Mouse (Mus musculus) forebrain, embryonic 16.5 days (tissue): ENCODE results near the gene Hspb9. TPM values are rescaled to one million over a fixed set of nuclear protein-coding genes. Genes with fewer than 3 reads are reported as not detected.

Experiments used
- ATAC-seq: fragments of 200-750 bp; cut with Nextera tagmentation; 2 replicates; pipeline ENCODE4 v1.8.0; 2017; ENCODE audit warnings: mild to moderate bottlenecking, moderate library complexity
- H3K27ac ChIP-seq: fragments of 300-500 bp; sonication (generic); 2 replicates; pipeline ENCODE4 v1.5.1; 2014; ENCODE audit warnings: low read length, control low read depth
- H3K27me3 ChIP-seq: fragments of 300-500 bp; sonication (generic); replicated peaks from 2 replicates; pipeline ENCODE4 v1.6.1; 2014; ENCODE audit warnings: low read length; ENCODE audit not compliant: control insufficient read depth, insufficient read depth
- H3K36me3 ChIP-seq: fragments of 300-500 bp; sonication (generic); 2 replicates; pipeline ENCODE4 v1.6.1; 2014; ENCODE audit not compliant: control insufficient read depth, insufficient read depth
- H3K4me1 ChIP-seq: fragments of 300-500 bp; sonication (generic); replicated peaks from 2 replicates; pipeline ENCODE4 v1.6.1; 2014; ENCODE audit warnings: low read length; ENCODE audit not compliant: control insufficient read depth, insufficient read depth
- H3K4me2 ChIP-seq: fragments of 300-500 bp; sonication (generic); 2 replicates; pipeline ENCODE4 v1.6.1; 2014; ENCODE audit warnings: mild to moderate bottlenecking, low read length, control low read depth
- H3K4me3 ChIP-seq: fragments of 300-500 bp; sonication (generic); replicated peaks from 2 replicates; pipeline ENCODE4 v1.5.1; 2014; ENCODE audit warnings: mild to moderate bottlenecking, low read length, control low read depth
- H3K9ac ChIP-seq: fragments of 300-500 bp; sonication (generic); replicated peaks from 2 replicates; pipeline ENCODE4 v1.6.1; 2014; ENCODE audit warnings: low read depth, low read length, control low read depth
- H3K9me3 ChIP-seq: fragments of 300-500 bp; sonication (generic); 2 replicates; pipeline ENCODE4 v1.6.1; 2016; ENCODE audit warnings: low read length; ENCODE audit not compliant: control insufficient read depth
- whole genome bisulfite sequencing: fragments of 180-500 bp; shearing (Covaris S2); extraction: QIAGEN DNeasy Blood & Tissue Kit; methylation state at CpG from one replicate; pipeline ENCODE4 v1.1.7; 2014; 5-methylcytosine and 5-hydroxymethylcytosine counted together
- polyA plus RNA-seq: library from polyadenylated mRNA; unstranded; fragments of >200 nt; fragmentation: Nextera tagmentation; extraction: Ambion mirVana; gene quantifications from 2 replicates; pipeline ENCODE4 v1.2.1, GENCODE M21; 2015

The Hspb9 gene
- polyA plus RNA-seq, 1 experiment from 2014 or later, result not detected

DNA sequence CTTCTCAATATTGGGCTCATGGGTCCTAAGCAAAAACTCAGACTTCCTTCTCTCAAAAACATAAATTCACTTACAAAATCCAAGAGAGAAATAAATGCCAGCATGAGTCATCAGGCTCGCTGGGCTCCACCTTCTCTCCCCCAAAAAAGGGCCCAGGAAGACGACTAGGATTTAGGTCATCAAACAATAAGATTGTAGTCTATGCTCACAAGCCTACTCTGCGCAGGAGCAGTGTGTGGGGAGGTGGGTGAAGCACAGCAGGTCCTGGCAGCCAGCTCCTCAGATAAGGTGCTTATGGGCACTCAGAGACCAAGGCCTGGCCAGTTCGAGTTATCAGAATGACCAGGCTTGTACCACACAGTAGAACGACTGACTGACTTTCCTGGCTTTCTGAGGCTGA, 6.7 kb downstream of the Hspb9 start:
- no peak overlapping the region; the same call in 1 of the 2 replicates for H3K27ac ChIP-seq
- peaks cover 22% of the 10 kb centered on the region for H3K36me3 ChIP-seq
- no peaks in the 10 kb centered on the region for H3K27me3 ChIP-seq
- no peaks in the 10 kb centered on the region for H3K9me3 ChIP-seq
- H3K9ac ChIP-seq, result no peak overlapping the region
- H3K4me3 ChIP-seq, result no peak overlapping the region
- no peak overlapping the region for H3K4me2 ChIP-seq
- 75% methylated on average over 5 of the region's 5 CpGs for WGBS
- H3K4me1 ChIP-seq, result peaks cover 6% of the 10 kb centered on the region; the same call in 1 of the 2 replicates
- ATAC-seq, result no peak

DNA sequence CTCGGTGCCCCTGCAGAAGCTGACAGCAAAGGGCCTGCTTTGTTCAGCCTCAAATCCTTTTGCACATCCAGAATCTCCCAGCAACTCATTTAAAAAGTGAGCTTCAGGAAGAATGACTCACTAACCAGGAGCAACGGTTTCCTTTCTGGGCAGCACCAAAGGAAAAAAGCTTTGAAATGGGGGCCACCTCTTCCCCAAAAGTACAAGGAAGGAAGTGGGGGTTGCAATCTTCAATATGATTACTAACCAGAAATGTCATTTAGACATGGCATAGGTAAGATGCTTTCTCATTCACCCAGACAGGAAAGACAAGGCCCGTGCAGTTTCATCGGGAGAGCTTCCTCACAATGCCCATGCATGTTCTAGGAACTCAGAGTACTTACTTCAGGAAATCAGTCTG, 7.6 kb downstream of the Hspb9 start:
- WGBS, result 37% methylated on average over 4 of the region's 4 CpGs
- Histone ChIP-seq H3K36me3 (peaks cover 20% of the 10 kb centered on the region), H3K4me1 (peaks cover 6% of the 10 kb centered on the region; the same call in 1 of the 2 replicates), H3K9me3 (no peaks in the 10 kb centered on the region), H3K27me3 (no peaks in the 10 kb centered on the region), H3K4me3 (no peak overlapping the region), H3K9ac (no peak overlapping the region), H3K27ac (no peak overlapping the region), H3K4me2 (no peak overlapping the region)
- ATAC-seq, result no peak

GRCm38 (mm10) chr11:100721776-100722492, 8.3 kb downstream of the Hspb9 start:
- 64% methylated on average over 8 of the region's 8 CpGs for WGBS
- Histone ChIP-seq H3K9me3 (no peaks in the 10 kb centered on the region), H3K9ac (no peak overlapping the region), H3K4me1 (peaks cover 6% of the 10 kb centered on the region; the same call in 1 of the 2 replicates), H3K4me2 (no peak overlapping the region), H3K27me3 (no peaks in the 10 kb centered on the region), H3K4me3 (no peak overlapping the region), H3K27ac (0 out of 2 replicates have a peak overlapping the region, but pooled peaks have one; percentile 14), H3K36me3 (peaks cover 15% of the 10 kb centered on the region)
- no peak for ATAC-seq

DNA sequence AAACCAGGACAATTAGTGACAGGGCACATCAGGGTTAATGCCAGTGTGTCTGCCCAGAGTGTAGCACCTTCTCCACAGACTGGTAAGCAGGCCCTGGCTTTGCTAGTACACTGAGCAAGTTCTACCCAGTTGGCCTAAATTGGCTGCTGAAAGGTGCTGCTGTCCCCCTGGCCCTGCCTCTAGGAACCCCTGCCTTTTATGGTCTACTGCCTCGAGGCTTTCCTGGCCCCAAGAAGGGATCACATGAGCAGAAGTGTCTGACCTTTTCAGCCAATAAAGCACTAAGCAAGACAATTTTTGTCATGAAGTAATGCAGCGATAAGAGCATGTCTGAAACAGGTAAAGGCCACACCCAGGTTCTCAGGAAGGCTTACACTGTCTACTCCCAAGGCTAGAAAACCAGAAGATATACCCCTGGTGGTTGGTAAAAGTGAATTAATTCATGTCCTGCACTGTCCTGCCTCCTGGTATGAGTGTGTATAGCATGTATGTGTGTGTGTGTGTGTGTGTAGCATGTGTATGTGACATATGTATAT, 8.9 kb downstream of the Hspb9 start:
- no peaks in the 10 kb centered on the region for H3K9me3 ChIP-seq
- H3K27ac ChIP-seq, result no peak overlapping the region
- WGBS, result 60% methylated on average over 2 of the region's 2 CpGs
- peaks cover 10% of the 10 kb centered on the region for H3K36me3 ChIP-seq
- no peaks in the 10 kb centered on the region for H3K27me3 ChIP-seq
- H3K4me1 ChIP-seq, result peaks cover 6% of the 10 kb centered on the region; the same call in 1 of the 2 replicates
- no peak for ATAC-seq
- H3K9ac ChIP-seq, result no peak overlapping the region
- H3K4me2 ChIP-seq, result no peak overlapping the region
- H3K4me3 ChIP-seq, result no peak overlapping the region

DNA sequence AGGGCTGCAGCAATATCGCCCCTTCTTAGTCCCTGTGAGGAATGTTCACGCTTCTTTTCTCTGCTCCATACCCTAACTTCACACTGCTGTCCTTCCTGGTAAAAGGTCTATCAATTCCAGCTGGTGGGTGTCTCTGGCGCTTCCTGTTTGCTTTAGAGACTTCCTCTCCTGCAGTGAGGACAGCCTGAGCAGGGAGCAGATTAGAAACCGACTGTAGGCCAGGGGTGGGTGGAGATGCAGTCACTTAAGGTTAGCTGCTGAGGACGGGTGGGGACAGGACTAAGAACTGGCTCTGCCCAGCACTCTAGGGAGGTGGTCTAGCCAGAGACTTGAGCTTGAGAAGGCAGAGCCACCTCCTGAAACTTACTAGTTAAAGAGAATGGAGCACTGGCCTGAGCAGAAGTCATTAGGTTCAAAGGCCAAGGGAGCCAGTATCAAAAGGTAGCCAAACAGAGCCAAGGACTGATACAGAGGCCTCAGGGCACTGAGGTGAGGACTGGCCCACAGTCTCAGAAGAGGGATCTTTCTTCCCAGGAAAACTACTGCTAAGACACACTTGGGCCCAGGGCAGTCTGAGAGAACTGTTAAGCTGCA, 11.4 kb downstream of the Hspb9 start:
- Histone ChIP-seq H3K9ac (no peak overlapping the region), H3K27me3 (no peaks in the 10 kb centered on the region), H3K4me3 (no peak overlapping the region), H3K4me1 (peaks cover 6% of the 10 kb centered on the region; the same call in 1 of the 2 replicates), H3K36me3 (no peaks in the 10 kb centered on the region), H3K9me3 (no peaks in the 10 kb centered on the region), H3K27ac (no peak overlapping the region), H3K4me2 (no peak overlapping the region)
- WGBS, result 63% methylated on average over 5 of the region's 5 CpGs
- ATAC-seq, result no peak

DNA sequence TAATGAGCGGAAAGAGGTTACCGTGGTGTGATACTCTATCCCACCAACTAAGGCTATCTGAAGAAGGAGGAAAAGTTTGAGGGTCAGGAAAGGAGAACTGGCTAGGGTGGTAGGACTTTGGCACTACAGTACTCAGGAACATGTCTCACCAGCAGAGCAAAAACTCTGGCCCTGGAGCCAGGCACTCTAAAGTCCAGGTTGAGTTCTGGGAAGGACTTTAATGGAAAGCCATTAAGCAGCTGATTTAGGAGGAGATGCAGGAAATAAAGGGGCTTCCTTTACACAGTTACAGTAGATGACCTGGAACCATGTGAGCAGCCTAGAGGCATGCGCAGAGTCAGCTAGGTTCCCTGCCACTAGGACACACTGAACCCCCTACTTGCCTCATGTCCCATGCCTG, 13.6 kb downstream of the Hspb9 start:
- Histone ChIP-seq H3K9me3 (no peaks in the 10 kb centered on the region), H3K27ac (no peak overlapping the region), H3K4me1 (0 out of 2 replicates have a peak, but pooled peaks cover 1% of the 10 kb centered on the region), H3K9ac (no peak overlapping the region), H3K27me3 (no peaks in the 10 kb centered on the region), H3K4me3 (no peak overlapping the region), H3K36me3 (no peaks in the 10 kb centered on the region), H3K4me2 (no peak overlapping the region)
- WGBS, result 97% methylated on average over 3 of the region's 3 CpGs
- no peak for ATAC-seq

DNA sequence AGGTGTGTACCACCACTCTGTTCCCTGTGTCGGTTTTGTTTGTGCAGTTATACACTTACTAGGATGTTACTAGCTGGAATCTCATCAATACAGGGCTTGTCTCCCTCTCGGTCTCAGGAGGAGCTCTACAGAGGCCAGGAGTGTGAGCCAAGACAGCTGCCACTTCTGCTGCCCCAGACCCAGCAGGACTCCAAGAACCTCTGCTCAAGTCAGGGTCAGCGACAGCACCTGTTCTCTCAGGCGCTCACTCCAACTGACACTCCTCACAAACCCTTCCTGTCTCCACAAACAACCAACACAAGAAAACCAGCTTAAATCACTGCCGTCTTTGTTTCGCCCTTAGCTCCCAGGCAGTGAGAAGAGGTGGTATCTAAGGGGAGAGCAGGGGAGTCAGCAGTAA, 15.0 kb downstream of the Hspb9 start:
- H3K9me3 ChIP-seq, result no peaks in the 10 kb centered on the region
- ATAC-seq, result no peak
- H3K36me3 ChIP-seq, result no peaks in the 10 kb centered on the region; the same call in 1 of the 2 replicates
- no peak overlapping the region for H3K27ac ChIP-seq
- H3K4me3 ChIP-seq, result no peak overlapping the region
- no peaks in the 10 kb centered on the region for H3K4me1 ChIP-seq
- no peaks in the 10 kb centered on the region for H3K27me3 ChIP-seq
- no peak overlapping the region for H3K4me2 ChIP-seq
- no peak overlapping the region for H3K9ac ChIP-seq
- 90% methylated on average over 6 of the region's 6 CpGs for WGBS

DNA sequence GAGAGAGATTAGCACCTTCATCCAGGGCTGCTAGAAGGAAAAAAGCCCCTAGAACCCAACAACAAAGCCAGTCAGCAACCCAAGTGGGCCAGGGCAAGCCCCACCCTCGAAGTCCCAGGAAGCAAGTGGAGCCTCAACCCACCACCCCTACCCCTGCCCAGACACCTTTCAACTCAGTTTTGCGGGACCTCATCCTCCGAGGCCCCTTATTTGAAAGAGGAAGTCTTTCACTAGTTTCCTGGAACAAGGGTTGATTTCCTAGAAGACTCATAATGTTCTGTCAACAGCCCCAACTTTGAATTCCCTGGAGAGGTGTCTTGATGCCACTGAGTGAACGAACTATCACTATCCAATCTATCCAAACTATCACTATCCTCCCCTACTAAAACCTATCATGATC, 16.3 kb downstream of the Hspb9 start:
- H3K4me2 ChIP-seq, result no peak overlapping the region
- no peaks in the 10 kb centered on the region; the same call in 1 of the 2 replicates for H3K36me3 ChIP-seq
- no peak overlapping the region for H3K9ac ChIP-seq
- ATAC-seq, result no peak
- no peaks in the 10 kb centered on the region for H3K4me1 ChIP-seq
- H3K9me3 ChIP-seq, result no peaks in the 10 kb centered on the region
- no peak overlapping the region for H3K27ac ChIP-seq
- no peak overlapping the region for H3K4me3 ChIP-seq
- 96% methylated on average over 4 of the region's 4 CpGs for WGBS
- H3K27me3 ChIP-seq, result no peaks in the 10 kb centered on the region

DNA sequence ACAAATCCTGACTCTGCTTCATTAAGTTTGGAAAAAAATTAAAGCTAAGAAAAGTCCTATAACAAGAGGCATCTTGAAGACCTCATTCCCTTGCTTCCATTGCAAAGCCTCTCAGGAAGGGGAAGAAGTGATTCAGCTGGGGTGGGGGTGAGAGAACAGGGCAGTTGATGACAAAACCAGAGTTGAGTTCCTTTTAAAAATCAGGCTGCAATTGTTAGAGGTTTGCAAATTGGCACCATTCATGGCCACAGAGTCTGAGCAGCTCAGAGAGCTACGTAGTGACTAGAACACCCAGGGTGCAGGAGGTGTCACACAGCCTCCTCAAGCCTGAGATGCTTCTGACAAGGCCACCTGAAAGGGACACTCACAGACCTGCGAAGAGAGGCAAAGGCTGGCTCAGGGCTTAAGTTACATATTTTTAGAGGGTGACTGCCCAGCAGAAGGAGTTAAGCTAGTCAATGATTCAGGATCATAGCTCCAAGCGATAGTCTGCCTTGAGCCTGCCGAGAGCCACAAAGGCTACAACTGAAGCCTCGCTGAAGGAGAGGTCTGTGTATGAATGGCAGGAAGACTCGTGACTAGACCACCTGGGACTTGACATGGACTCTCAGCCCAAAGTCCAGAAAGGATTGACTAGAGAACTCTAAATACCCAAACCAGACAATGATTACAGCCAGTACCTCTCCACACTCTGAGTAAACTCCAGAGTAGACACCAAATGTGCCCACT, 17.0 kb downstream of the Hspb9 start:
- no peaks in the 10 kb centered on the region; the same call in 1 of the 2 replicates for H3K36me3 ChIP-seq
- 0 out of 2 replicates have a peak, but pooled peaks cover 2% of the 10 kb centered on the region for H3K4me1 ChIP-seq
- H3K4me3 ChIP-seq, result no peak overlapping the region
- no peak overlapping the region for H3K4me2 ChIP-seq
- WGBS, result 86% methylated on average over 6 of the region's 6 CpGs
- H3K9ac ChIP-seq, result no peak overlapping the region
- H3K27me3 ChIP-seq, result no peaks in the 10 kb centered on the region
- no peak overlapping the region for H3K27ac ChIP-seq
- no peaks in the 10 kb centered on the region for H3K9me3 ChIP-seq
- no peak for ATAC-seq
